Mouse (Mus musculus) embryonic fibroblast, embryonic 13.5 days (primary cell): Measurements from ENCODE around the gene Ly6g6c. TPM values are rescaled to one million over a fixed set of nuclear protein-coding genes. Genes with fewer than 3 reads are reported as not detected.
"Not testable (repeated sequence)": the region's sequence is repeated elsewhere in the genome, so short reads cannot be mapped to it uniquely, and the experiment has no call there.

Experiments used
- H3K27ac ChIP-seq: 2 replicates; pipeline ENCODE4 v1.5.1; 2012; ENCODE audit warnings: low read length, control low read depth, inconsistent platforms; ENCODE audit not compliant: insufficient read depth
- H3K4me1 ChIP-seq: 2 replicates; pipeline ENCODE4 v1.6.1; 2011; ENCODE audit warnings: low read length; ENCODE audit not compliant: control insufficient read depth, insufficient read depth
- H3K4me3 ChIP-seq: 2 replicates; pipeline ENCODE4 v1.5.1; 2011; ENCODE audit warnings: mild to moderate bottlenecking, control low read depth, low read length; ENCODE audit not compliant: insufficient read depth
- CTCF ChIP-seq: IDR thresholded peaks from 2 replicates; pipeline ENCODE4 v1.5.1; 2011; ENCODE audit warnings: mild to moderate bottlenecking, control low read depth, low read length, moderate library complexity, borderline replicate concordance; ENCODE audit not compliant: insufficient read depth
- POLR2A ChIP-seq: IDR thresholded peaks from 2 replicates; pipeline ENCODE4 v1.6.1; 2011; ENCODE audit warnings: low read depth, mild to moderate bottlenecking, control low read depth, low read length, moderate library complexity
- polyA plus RNA-seq: library from polyadenylated mRNA; stranded (reverse); fragments of >200 nt; gene quantifications from 2 replicates; pipeline ENCODE4 v1.2.4, GENCODE M21; 2011; ENCODE audit warnings: low read depth; ENCODE audit not compliant: missing spikeins, insufficient read length

The Ly6g6c gene
- polyA plus RNA-seq, 1 experiment: not detected

DNA sequence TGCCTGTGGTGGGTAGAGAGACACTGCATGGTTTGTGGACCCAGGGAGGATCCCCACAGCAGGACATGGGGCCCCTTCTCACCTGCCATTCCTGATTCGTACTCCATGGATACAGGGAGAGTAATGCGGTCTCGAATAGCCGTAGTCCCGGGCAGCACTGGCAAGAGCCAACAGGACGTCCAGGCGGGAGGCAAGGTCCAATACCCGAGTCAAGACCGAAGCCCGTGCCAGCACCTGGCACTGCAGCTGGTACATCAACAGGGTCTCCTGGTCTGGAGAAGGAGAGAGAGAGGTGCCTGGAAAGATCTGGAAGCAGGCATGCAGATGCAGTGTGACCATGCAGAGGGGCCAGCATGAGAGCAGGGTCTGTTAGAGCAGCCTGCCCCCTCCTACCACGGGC, 33.9 kb upstream of the Ly6g6c start:
- Histone ChIP-seq H3K4me3 (no peak overlapping the region), H3K27ac (no peak overlapping the region), H3K4me1 (no peaks in the 10 kb centered on the region)
- TF ChIP-seq CTCF (no peak), POLR2A (no peak)

DNA sequence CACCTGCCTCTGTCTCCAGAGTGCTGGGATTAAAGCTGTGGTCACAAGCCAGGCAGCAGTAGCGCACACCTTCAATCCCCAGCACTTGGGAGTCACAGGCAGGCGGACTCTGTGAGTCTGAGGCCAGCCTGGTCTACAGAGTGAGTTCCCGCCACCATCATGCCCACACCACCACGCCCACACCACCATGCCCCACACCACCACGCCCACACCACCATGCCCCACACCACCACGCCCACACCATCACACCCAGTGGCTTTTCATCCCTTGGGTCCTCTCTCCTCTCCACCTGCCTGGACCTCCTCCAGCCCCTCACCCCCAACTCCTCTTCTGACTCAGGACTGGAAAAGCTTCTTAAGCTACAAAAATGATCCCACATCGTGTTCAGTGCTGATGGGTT, 33.3 kb upstream of the Ly6g6c start:
- no peaks in the 10 kb centered on the region for H3K4me1 ChIP-seq

DNA sequence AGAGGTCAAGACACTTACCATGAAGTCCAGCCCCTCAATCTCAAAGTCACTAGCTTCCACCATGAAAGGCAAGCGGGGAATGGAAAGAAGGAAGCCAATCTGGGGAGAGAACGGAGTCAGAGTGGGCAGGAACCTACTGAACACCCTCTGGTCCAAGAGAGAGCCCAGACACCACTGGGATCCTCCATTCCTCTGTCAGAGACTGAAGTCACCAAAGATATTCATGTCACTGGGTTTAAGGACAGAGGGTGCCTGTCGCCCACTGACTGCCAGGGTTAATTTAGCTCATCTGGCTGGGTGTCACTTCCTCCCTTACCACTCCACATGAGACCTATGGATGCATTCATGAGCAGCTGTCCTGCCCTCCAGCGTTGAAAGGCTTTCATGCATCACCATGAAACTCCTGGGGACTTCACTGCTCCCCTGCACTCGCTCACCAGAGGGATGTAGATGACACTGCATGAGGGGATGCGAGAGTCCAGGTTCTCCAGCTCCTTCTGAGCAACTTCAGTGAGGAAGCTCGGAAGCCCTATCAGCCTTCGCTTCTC, 32.8 kb upstream of the Ly6g6c start:
- H3K4me1 ChIP-seq: no peaks in the 10 kb centered on the region
- H3K4me3 ChIP-seq: no peak overlapping the region
- TF ChIP-seq POLR2A (no peak), CTCF (no peak)
- H3K27ac ChIP-seq: no peak overlapping the region

More for the DNA sequence above, 33.3 kb upstream of the Ly6g6c start:
- TF ChIP-seq CTCF: no peak
- TF ChIP-seq POLR2A: no peak
- Histone ChIP-seq H3K27ac (no peak overlapping the region), H3K4me3 (no peak overlapping the region)

DNA sequence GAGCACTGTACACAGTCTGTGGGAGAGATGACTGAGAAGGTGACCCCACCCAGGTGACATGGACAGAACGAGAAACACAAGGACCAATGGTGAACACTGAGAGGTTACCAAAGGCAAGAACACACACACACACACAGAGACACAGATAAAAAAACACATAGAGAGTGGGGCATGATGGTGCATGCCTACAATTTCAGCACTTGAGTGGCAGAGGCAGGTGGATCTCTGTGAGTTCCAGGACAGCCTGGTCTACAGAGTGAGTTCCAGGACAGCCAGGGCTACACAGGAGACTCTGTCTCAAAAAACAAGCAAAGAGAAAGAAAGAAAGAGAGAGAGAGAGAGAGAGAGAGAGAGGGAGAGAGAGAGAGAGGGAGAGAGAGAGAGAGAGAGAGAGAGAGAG, 31.5 kb upstream of the Ly6g6c start:
- H3K4me3 ChIP-seq, H3K27ac ChIP-seq, H3K4me1 ChIP-seq: not testable (repeated sequence)

DNA sequence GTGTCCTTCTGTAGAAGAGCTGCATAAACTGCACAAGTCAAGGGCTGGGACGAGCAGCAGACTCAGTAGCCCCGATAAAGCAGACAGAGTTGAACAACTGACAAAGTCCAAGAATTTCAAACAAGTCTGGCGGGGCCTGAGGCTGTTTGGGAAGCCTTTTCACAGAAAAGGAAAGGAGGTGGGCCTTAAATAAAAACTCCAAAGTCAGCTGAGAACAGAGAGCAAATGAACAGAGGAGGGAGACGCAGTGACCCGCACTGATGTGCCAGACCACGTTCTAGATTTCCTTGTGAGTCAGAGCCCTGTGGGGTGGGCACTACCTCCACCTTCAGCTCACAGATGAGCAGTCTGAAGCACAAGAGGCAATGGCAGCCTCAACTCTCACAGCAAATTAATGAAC, 30.3 kb upstream of the Ly6g6c start:
- H3K27ac ChIP-seq: no peak overlapping the region
- TF ChIP-seq CTCF: no peak
- no peak for TF ChIP-seq POLR2A
- peaks cover 6% of the 10 kb centered on the region for H3K4me1 ChIP-seq
- H3K4me3 ChIP-seq: no peak overlapping the region

DNA sequence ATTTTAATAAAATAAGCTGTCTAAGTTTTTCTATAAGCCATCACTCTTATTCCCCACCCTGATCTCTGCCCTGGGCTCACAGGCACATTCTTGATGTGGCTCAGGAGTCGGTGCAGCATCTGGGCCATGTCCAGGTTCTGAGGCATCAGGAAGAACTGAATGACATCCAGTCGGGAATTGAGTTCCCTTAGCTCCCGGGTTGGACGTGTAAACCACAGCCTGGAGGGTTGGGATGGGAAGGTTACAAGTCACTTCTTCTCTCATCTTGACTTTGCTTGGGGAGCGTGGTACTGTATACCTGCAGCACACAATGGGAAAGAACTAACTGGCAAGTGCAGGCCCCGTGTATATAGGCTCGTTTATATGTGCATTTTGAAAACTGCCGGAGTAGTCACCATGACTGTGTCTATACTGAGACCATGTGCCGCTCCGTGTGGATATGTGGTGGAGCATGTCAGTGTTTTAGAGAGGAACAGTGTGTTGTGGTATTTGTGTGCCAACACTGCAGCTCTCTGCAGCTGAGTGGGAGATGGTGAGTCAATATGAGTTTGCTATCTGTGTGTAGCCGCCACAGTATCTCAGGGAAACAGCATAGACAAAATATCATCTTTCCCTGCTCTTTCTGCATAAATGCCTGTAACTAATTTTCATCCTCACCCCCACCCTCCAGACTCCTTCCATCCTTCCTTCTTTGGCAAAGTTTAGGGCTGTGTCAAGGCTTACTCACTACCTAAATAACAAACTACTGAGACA, 25.9 kb upstream of the Ly6g6c start:
- H3K27ac ChIP-seq: peak overlapping the region; percentile 75
- H3K4me3 ChIP-seq: no peak overlapping the region
- TF ChIP-seq CTCF (no peak), POLR2A (peak; percentile 28; the same call in 1 of the 2 replicates)
- H3K4me1 ChIP-seq: peaks cover 17% of the 10 kb centered on the region

DNA sequence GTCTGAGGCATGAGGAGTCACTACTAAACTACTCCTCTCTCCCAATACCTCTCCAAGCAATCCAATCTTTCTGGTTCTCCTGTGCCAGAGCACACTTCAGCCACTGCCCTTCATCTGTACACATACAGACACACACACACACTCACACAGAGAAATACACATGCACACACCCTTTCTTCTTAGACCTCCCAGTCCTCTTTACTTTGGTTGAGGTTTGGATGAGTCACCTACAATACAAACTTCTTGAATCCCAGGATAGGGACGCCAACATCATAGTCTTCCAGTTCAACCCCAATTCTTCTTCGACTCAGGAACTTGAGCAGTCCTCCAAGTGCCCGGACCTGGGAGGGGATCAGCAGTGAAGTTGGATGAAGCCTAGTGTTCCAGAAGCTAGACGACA, 21.4 kb upstream of the Ly6g6c start:
- peaks cover 27% of the 10 kb centered on the region for H3K4me1 ChIP-seq
- H3K4me3 ChIP-seq: no peak overlapping the region
- H3K27ac ChIP-seq: peak overlapping the region; percentile 85; the same call in 1 of the 2 replicates
- no peak for TF ChIP-seq CTCF
- no peak for TF ChIP-seq POLR2A

DNA sequence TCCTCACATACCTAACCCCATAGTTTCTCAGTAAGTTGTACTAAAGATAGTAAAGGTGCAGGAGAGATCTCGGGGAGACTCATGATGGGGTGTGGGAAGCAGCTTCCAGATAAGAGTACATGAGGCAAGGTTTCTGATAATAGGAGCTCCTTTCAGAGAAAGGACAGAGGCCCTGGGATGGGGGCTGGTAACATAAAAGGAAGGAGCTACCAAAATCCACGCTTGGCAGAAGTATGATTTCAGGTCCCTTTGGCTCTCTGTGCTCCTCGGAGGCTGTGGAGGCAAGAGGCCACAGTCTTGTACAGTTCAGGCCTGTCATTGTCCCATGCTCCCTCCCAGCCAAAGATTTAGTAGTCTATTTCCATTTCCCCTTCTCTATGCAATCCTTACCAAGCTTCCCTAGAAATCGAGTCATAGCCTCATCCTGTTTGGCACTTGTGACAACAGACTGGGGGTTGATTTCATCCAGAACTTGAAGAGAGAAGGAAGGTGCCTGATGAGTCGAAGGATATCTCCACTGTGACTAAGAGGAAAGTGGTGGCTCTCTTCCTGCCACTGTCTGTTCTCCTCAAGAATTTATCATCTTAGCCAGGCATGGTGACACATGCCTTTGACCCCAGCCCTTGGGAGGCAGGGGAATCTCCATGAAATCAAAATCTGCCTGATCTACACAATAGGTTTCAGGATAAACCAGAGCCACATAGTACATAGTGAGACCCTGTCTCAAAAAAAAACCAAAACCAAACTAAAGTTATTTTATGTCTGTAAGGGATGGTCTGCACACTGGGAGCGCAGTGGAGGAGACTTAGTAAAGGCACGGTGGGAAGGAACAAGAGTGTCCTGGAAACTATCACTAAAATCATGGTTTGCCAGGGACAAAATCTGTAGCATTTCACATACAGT, 20.0 kb upstream of the Ly6g6c start:
- TF ChIP-seq POLR2A: no peak
- TF ChIP-seq CTCF: no peak
- Histone ChIP-seq H3K4me1 (peaks cover 18% of the 10 kb centered on the region), H3K27ac (peak overlapping the region; percentile 85), H3K4me3 (no peak overlapping the region)

DNA sequence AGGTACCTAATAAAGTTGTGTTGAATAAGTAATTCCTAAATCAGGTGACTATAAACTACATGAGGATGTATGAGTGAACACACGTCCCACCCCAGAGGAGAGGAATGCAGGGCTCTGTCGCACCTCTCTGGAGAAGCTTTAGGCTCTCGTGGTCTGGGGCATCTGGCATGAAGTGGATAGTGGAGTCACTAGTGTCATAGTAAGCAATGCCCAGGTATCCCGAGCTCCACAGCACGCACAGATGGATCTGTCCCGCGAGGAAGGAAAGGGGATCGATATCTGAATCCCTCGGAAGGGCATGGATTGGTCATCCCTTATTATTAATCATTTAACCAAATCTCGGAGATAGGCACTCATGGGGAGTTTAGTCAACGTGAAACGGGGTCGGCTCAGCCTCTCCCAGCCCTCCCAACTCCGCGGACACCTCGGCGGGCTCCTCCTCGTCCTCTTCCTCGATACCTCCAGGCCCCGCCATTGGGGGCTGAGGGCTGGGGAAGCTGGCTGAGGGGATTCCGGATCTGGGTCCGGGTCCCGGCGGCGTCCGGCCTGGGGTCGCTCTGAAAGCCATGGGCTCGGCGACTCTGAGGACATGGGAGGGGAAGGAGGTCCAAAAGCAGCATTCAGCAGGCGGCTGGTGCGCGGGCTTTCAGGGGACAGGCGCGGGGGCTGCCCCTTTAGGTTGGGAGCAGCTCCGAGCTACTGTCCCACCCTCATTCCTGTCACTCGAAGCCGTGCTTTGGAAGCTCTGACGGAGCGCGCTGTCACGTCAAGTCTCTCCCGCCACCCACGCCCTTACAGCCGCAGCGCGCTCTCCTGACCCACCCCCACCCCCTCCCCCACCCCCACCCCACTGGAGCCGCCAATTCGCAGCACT, 19.1 kb upstream of the Ly6g6c start:
- peak overlapping the region; percentile 85 for H3K27ac ChIP-seq
- peak overlapping the region; percentile 39 for H3K4me3 ChIP-seq
- peak; percentile 80 for TF ChIP-seq POLR2A
- no peak for TF ChIP-seq CTCF
- peaks cover 17% of the 10 kb centered on the region for H3K4me1 ChIP-seq
